Mouse (Mus musculus): ENCODE data around the gene Atp6v1g2. TPM values are rescaled to one million over a fixed set of nuclear protein-coding genes. Genes with fewer than 3 reads are reported as not detected.
A peak's percentile ranks its signal among the peaks of the same experiment; 100 is the strongest.

Atp6v1g2 gene
- polyA plus RNA-seq, 1 experiment from 2014 or later: 64.8 TPM

Small RNAs within 50 kb of the gene (microRNA-seq; reads per million reads assigned to microRNA genes)
- not detected for gene Mir6973a
- gene Mir6974: not detected
- gene Mir6975: 2.3 reads per million, percentile 5 among the genes with 10 or more reads in this experiment
- 0.62 reads per million for gene Mir8094

Other genes starting within 250 kb of the Atp6v1g2 start
- gene Vars, start 232.7 kb upstream of the Atp6v1g2 start, polyA plus RNA-seq (2015; fragmentation: Nextera tagmentation; extraction: Ambion mirVana): 81.7 and 85.2 TPM in 2 replicates
- gene Vwa7, start 217.1 kb upstream of the Atp6v1g2 start, polyA plus RNA-seq (2015; fragmentation: Nextera tagmentation; extraction: Ambion mirVana): 0.12 and 0.14 TPM in 2 replicates
- 2.2 and 2.7 TPM in 2 replicates for gene Sapcd1, start 205.6 kb upstream of the Atp6v1g2 start, polyA plus RNA-seq (2015; fragmentation: Nextera tagmentation; extraction: Ambion mirVana)
- 3.1 and 3.4 TPM in 2 replicates for gene Msh5, start 186.9 kb upstream of the Atp6v1g2 start, polyA plus RNA-seq (2015; fragmentation: Nextera tagmentation; extraction: Ambion mirVana)
- 79.3 and 85.5 TPM in 2 replicates for gene Clic1, start 183.7 kb upstream of the Atp6v1g2 start, polyA plus RNA-seq (2015; fragmentation: Nextera tagmentation; extraction: Ambion mirVana)
- 484 and 489 TPM in 2 replicates for gene Ddah2, start 174.6 kb upstream of the Atp6v1g2 start, polyA plus RNA-seq (2015; fragmentation: Nextera tagmentation; extraction: Ambion mirVana)
- not detected in 2 replicates for gene Ly6g6c, start 168.3 kb upstream of the Atp6v1g2 start, polyA plus RNA-seq (2015; fragmentation: Nextera tagmentation; extraction: Ambion mirVana)
- gene Mpig6b, start 167.5 kb upstream of the Atp6v1g2 start, polyA plus RNA-seq (2015; fragmentation: Nextera tagmentation; extraction: Ambion mirVana): 0.24 TPM in 1 of 2 replicates, not detected in the other
- 11.8 and 12.3 TPM in 2 replicates for gene Ly6g6e, start 156.8 kb upstream of the Atp6v1g2 start, polyA plus RNA-seq (2015; fragmentation: Nextera tagmentation; extraction: Ambion mirVana)
- gene Ly6g6d, start 155.6 kb upstream of the Atp6v1g2 start, polyA plus RNA-seq (2015; fragmentation: Nextera tagmentation; extraction: Ambion mirVana): 1.2 and 1.6 TPM in 2 replicates
- gene Ly6g6f, start 148.1 kb upstream of the Atp6v1g2 start, polyA plus RNA-seq (2015; fragmentation: Nextera tagmentation; extraction: Ambion mirVana): not detected in 2 replicates
- gene Abhd16a, start 144.4 kb upstream of the Atp6v1g2 start, polyA plus RNA-seq (2015; fragmentation: Nextera tagmentation; extraction: Ambion mirVana): 93.1 and 109 TPM in 2 replicates
- not detected in 2 replicates for gene Ly6g5c, start 125.4 kb upstream of the Atp6v1g2 start, polyA plus RNA-seq (2015; fragmentation: Nextera tagmentation; extraction: Ambion mirVana)
- gene Ly6g5b, start 118.2 kb upstream of the Atp6v1g2 start, polyA plus RNA-seq (2015; fragmentation: Nextera tagmentation; extraction: Ambion mirVana): 0.62 and 1.3 TPM in 2 replicates
- gene Gpank1, start 112.2 kb upstream of the Atp6v1g2 start, polyA plus RNA-seq (2015; fragmentation: Nextera tagmentation; extraction: Ambion mirVana): 29.6 and 29.8 TPM in 2 replicates
- gene Csnk2b, start 111.6 kb upstream of the Atp6v1g2 start, polyA plus RNA-seq (2015; fragmentation: Nextera tagmentation; extraction: Ambion mirVana): 308 and 320 TPM in 2 replicates
- 6.1 and 8.6 TPM in 2 replicates for gene D17H6S53E, start 107.3 kb upstream of the Atp6v1g2 start, polyA plus RNA-seq (2015; fragmentation: Nextera tagmentation; extraction: Ambion mirVana)
- 0.56 TPM in 1 of 2 replicates, not detected in the other for gene Apom, start 101.6 kb upstream of the Atp6v1g2 start, polyA plus RNA-seq (2015; fragmentation: Nextera tagmentation; extraction: Ambion mirVana)
- 85.4 and 86.7 TPM in 2 replicates for gene Bag6, start 98.5 kb upstream of the Atp6v1g2 start, polyA plus RNA-seq (2015; fragmentation: Nextera tagmentation; extraction: Ambion mirVana)
- gene Prrc2a, start 68.8 kb upstream of the Atp6v1g2 start, polyA plus RNA-seq (2015; fragmentation: Nextera tagmentation; extraction: Ambion mirVana): 156 and 195 TPM in 2 replicates
- 5.9 and 8.0 TPM in 2 replicates for gene Aif1, start 57.6 kb upstream of the Atp6v1g2 start, polyA plus RNA-seq (2015; fragmentation: Nextera tagmentation; extraction: Ambion mirVana)
- gene Lst1, start 45.2 kb upstream of the Atp6v1g2 start, polyA plus RNA-seq (2015; fragmentation: Nextera tagmentation; extraction: Ambion mirVana): 4.5 and 4.9 TPM in 2 replicates
- gene Ltb, start 39.2 kb upstream of the Atp6v1g2 start, polyA plus RNA-seq (2015; fragmentation: Nextera tagmentation; extraction: Ambion mirVana): 0.24 TPM in 1 of 2 replicates, not detected in the other
- not detected in 2 replicates for gene Tnf, start 31.7 kb upstream of the Atp6v1g2 start, polyA plus RNA-seq (2015; fragmentation: Nextera tagmentation; extraction: Ambion mirVana)
- 0.24 and 0.35 TPM in 2 replicates for gene Lta, start 28.3 kb upstream of the Atp6v1g2 start, polyA plus RNA-seq (2015; fragmentation: Nextera tagmentation; extraction: Ambion mirVana)
- gene Gm16181, start 12.8 kb upstream of the Atp6v1g2 start, polyA plus RNA-seq (2015; fragmentation: Nextera tagmentation; extraction: Ambion mirVana): 0.62 TPM in 1 of 2 replicates, not detected in the other
- gene Nfkbil1, start 2.1 kb downstream of the Atp6v1g2 start, polyA plus RNA-seq (2015; fragmentation: Nextera tagmentation; extraction: Ambion mirVana): 9.5 and 10.7 TPM in 2 replicates
- 466 and 471 TPM in 2 replicates for gene Ddx39b, start 8.1 kb downstream of the Atp6v1g2 start, polyA plus RNA-seq (2015; fragmentation: Nextera tagmentation; extraction: Ambion mirVana)
- gene H2-D1, start 29.1 kb downstream of the Atp6v1g2 start, polyA plus RNA-seq (2015; fragmentation: Nextera tagmentation; extraction: Ambion mirVana): 48.1 and 65.7 TPM in 2 replicates
- 0.43 and 0.47 TPM in 2 replicates for gene H2-Q1, start 86.7 kb downstream of the Atp6v1g2 start, polyA plus RNA-seq (2015; fragmentation: Nextera tagmentation; extraction: Ambion mirVana)
- gene H2-Q2, start 108.6 kb downstream of the Atp6v1g2 start, polyA plus RNA-seq (2015; fragmentation: Nextera tagmentation; extraction: Ambion mirVana): 1.4 and 3.3 TPM in 2 replicates
- gene H2-Q4, start 146.0 kb downstream of the Atp6v1g2 start, polyA plus RNA-seq (2015; fragmentation: Nextera tagmentation; extraction: Ambion mirVana): 0.65 TPM in 2 replicates
- 0.36 and 0.60 TPM in 2 replicates for gene H2-Q6, start 191.2 kb downstream of the Atp6v1g2 start, polyA plus RNA-seq (2015; fragmentation: Nextera tagmentation; extraction: Ambion mirVana)
- 0.99 and 3.1 TPM in 2 replicates for gene H2-Q7, start 205.5 kb downstream of the Atp6v1g2 start, polyA plus RNA-seq (2015; fragmentation: Nextera tagmentation; extraction: Ambion mirVana)
- gene H2-Q10, start 236.4 kb downstream of the Atp6v1g2 start, polyA plus RNA-seq (2015; fragmentation: Nextera tagmentation; extraction: Ambion mirVana): 0.14 TPM in 1 of 2 replicates, not detected in the other